Mouse (Mus musculus) intestine, postnatal 0 days (tissue): ENCODE measurements around the gene Tbc1d9. TPM values are rescaled to one million over a fixed set of nuclear protein-coding genes. Genes with fewer than 3 reads are reported as not detected.

Source experiments
- ATAC-seq: fragments of 200-750 bp; cut with Nextera tagmentation; 2 replicates; pipeline ENCODE4 v1.8.0; 2017; ENCODE audit warnings: mild to moderate bottlenecking, moderate TSS enrichment, moderate library complexity
- H3K27ac ChIP-seq: fragments of 300-500 bp; sonication (generic); 2 replicates; pipeline ENCODE4 v1.5.1; 2014; ENCODE audit warnings: mild to moderate bottlenecking, low read depth, low read length, moderate library complexity
- H3K27me3 ChIP-seq: fragments of 300-500 bp; sonication (generic); replicated peaks from 2 replicates; pipeline ENCODE4 v1.6.1; 2014; ENCODE audit warnings: low read length, mixed read lengths; ENCODE audit not compliant: control insufficient read depth, insufficient read depth
- H3K36me3 ChIP-seq: fragments of 300-500 bp; sonication (generic); 2 replicates; pipeline ENCODE4 v1.6.1; 2014; ENCODE audit warnings: mild to moderate bottlenecking, moderate library complexity; ENCODE audit not compliant: control insufficient read depth, insufficient read depth
- H3K4me1 ChIP-seq: fragments of 300-500 bp; sonication (generic); replicated peaks from 2 replicates; pipeline ENCODE4 v1.6.1; 2014; ENCODE audit warnings: antibody characterized with exemption, low read length, mixed read lengths; ENCODE audit not compliant: control insufficient read depth, insufficient read depth
- H3K4me2 ChIP-seq: fragments of 300-500 bp; sonication (generic); replicated peaks from 2 replicates; pipeline ENCODE4 v1.6.1; 2014; ENCODE audit warnings: low read depth, mild to moderate bottlenecking, moderate library complexity
- H3K4me3 ChIP-seq: fragments of 300-500 bp; sonication (generic); 2 replicates; pipeline ENCODE4 v1.5.1; 2014; ENCODE audit warnings: low read depth, low read length
- H3K9ac ChIP-seq: fragments of 300-500 bp; sonication (generic); 2 replicates; pipeline ENCODE4 v1.6.1; 2014; ENCODE audit warnings: mild to moderate bottlenecking, low read depth, low read length
- H3K9me3 ChIP-seq: fragments of 300-500 bp; sonication (generic); 2 replicates; pipeline ENCODE4 v1.6.1; 2016; ENCODE audit warnings: mixed run types; ENCODE audit not compliant: control insufficient read depth
- CTCF ChIP-seq: sonication (generic); IDR thresholded peaks from 2 replicates; pipeline ENCODE4 v1.5.1; 2016; ENCODE audit warnings: low read depth, mild to moderate bottlenecking, control low read depth, antibody characterized with exemption, moderate library complexity
- WGBS: fragments of 180-500 bp; shearing (Covaris S2); extraction: QIAGEN DNeasy Blood & Tissue Kit; methylation state at CpG from one replicate; pipeline ENCODE4 v1.1.7; 2014; 5-methylcytosine and 5-hydroxymethylcytosine counted together
- polyA plus RNA-seq: library from polyadenylated mRNA; unstranded; fragments of >200 nt; fragmentation: Nextera tagmentation; extraction: Ambion mirVana; gene quantifications from 2 replicates; pipeline ENCODE4 v1.2.1, GENCODE M21; 2015

The Tbc1d9 gene
- polyA plus RNA-seq, 1 experiment from 2014 or later, result 1.7 TPM

GRCm38 (mm10) chr8:83160613-83161012 is 4.5 kb upstream of the Tbc1d9 start:
- H3K27ac ChIP-seq, result no peak overlapping the region
- ATAC-seq, result no peak
- no peak overlapping the region for H3K4me2 ChIP-seq
- H3K9me3 ChIP-seq, result no peaks in the 10 kb centered on the region
- no peaks in the 10 kb centered on the region for H3K4me1 ChIP-seq
- H3K27me3 ChIP-seq, result no peaks in the 10 kb centered on the region
- no peak overlapping the region for H3K4me3 ChIP-seq
- TF ChIP-seq CTCF, result no peak
- 81% methylated on average over 2 of the region's 2 CpGs for WGBS
- no peak overlapping the region for H3K9ac ChIP-seq
- H3K36me3 ChIP-seq, result no peaks in the 10 kb centered on the region

DNA sequence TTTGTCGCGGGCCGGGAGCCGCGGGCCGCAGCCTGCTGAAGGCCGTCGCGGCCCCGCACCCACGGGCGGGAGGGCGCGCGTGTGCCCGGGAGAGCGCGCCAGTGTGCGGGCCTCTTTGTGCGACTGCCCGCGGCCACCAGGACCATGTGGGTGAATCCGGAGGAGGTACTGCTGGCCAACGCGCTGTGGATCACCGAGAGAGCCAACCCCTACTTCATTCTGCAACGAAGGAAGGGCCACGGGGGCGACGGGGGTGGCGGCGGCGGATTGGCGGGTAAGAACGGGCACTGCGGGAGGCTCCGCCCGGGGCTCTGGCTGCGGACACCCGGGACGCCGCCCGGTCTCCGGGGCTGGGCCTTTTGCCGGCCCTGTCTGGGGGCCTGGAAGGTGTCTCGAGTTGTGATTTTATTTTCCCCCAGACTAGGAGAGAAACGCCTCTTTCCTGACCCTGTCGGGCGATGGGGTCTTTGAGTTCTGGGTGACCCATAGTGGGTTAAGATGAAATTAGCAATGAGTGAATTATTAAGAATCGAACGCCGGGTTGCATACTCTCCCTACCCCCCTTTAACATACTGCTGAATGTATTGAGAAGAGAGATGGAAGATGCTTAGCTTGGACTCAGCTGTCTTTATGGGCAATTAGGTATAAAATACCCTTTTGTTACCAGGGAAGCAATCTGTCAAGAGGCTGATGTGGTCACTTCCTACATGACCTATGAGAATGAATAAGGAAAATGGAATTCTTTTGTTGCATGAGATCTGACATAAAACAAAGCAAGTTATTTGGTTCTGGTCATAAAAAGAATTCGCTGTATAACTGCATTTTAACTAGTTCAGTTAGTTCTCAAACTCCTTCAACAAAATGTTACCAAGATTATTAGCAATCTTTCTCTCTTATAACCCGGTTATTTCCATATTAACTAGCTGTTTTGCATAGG is 1.0 kb downstream of the Tbc1d9 start, which contains the start of gene Gm10645:
Gm10645 (minus strand) TSS at position 240 of the 937 bp plus-strand sequence.
- Histone ChIP-seq H3K27me3 (no peaks in the 10 kb centered on the region), H3K27ac (peak within 1 kb of the TSS; percentile 89), H3K4me1 (no peaks in the 10 kb centered on the region), H3K9me3 (no peaks in the 10 kb centered on the region), H3K4me2 (peak within 1 kb of the TSS; percentile 96), H3K4me3 (peak within 1 kb of the TSS; percentile 73), H3K9ac (peak within 1 kb of the TSS; percentile 79), H3K36me3 (no peaks in the 10 kb centered on the region)
- WGBS, result 3% methylated on average over 54 of the region's 54 CpGs
- no peak for TF ChIP-seq CTCF
- peak; percentile 42 for ATAC-seq

DNA sequence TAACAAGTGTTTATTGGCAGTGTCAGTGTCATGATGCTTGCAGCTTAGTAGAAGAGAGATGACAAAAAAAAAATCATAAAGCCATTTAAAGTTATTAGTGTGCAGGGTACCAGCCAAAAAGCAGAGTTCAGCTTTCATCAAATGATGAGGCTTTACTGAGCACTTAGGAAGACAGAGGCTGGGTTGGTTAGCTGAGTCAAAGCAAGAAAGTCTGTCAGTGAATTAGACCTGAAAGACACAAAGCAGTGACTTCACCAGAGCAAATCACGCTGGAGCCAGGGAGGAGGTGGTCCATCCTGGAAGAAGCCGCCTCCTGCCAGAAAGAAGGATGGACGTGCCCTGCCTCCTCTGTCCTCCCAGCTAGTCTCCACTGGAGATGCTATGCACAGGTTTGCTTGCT is 2.8 kb downstream of the Tbc1d9 start:
- 76% methylated on average over 3 of the region's 3 CpGs for WGBS
- no peak overlapping the region for H3K27ac ChIP-seq
- H3K9ac ChIP-seq, result no peak overlapping the region
- no peak for TF ChIP-seq CTCF
- H3K4me1 ChIP-seq, result no peaks in the 10 kb centered on the region
- no peaks in the 10 kb centered on the region for H3K27me3 ChIP-seq
- no peak overlapping the region for H3K4me2 ChIP-seq
- ATAC-seq, result no peak
- H3K9me3 ChIP-seq, result no peaks in the 10 kb centered on the region
- no peaks in the 10 kb centered on the region for H3K36me3 ChIP-seq
- H3K4me3 ChIP-seq, result no peak overlapping the region

- H3K4me2 ChIP-seq, result no peak overlapping the region
- H3K9me3 ChIP-seq, result no peaks in the 10 kb centered on the region
- H3K4me3 ChIP-seq, result no peak overlapping the region
- no peak for ATAC-seq
- no peak overlapping the region for H3K27ac ChIP-seq
- no peaks in the 10 kb centered on the region for H3K36me3 ChIP-seq
- no peak for TF ChIP-seq CTCF
- no peaks in the 10 kb centered on the region for H3K27me3 ChIP-seq
- no peak overlapping the region for H3K9ac ChIP-seq
- WGBS, result 84% methylated on average over 3 of the region's 3 CpGs
- H3K4me1 ChIP-seq, result no peaks in the 10 kb centered on the region
Observed at GRCm38 (mm10) chr8:83169127-83169526, 4.0 kb downstream of the Tbc1d9 start.

DNA sequence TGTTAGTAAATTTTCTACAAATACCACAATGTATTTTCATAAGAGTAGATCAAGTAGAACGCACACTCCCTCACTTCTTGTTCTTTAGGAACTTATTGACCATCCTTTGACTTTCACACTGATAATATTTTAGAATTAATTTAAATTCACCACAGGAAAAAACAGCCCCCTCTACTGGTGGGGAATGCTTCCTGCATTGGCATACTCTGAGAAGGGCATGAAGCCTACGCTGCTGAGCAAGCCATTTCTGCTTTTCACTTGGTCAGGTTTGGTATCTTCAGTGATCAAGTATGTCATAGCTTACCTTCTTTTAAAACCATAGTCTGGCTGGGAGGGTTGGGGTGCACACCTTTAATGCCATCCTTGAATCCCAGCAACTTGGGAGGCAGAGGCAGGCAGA is 4.6 kb downstream of the Tbc1d9 start:
- Histone ChIP-seq H3K4me1 (no peaks in the 10 kb centered on the region), H3K9ac (no peak overlapping the region), H3K4me3 (no peak overlapping the region), H3K9me3 (no peaks in the 10 kb centered on the region), H3K27me3 (no peaks in the 10 kb centered on the region), H3K4me2 (no peak overlapping the region), H3K27ac (no peak overlapping the region), H3K36me3 (no peaks in the 10 kb centered on the region)
- peak; percentile 65 for TF ChIP-seq CTCF
- 89% methylated on average over 2 of the region's 2 CpGs for WGBS
- no peak for ATAC-seq

DNA sequence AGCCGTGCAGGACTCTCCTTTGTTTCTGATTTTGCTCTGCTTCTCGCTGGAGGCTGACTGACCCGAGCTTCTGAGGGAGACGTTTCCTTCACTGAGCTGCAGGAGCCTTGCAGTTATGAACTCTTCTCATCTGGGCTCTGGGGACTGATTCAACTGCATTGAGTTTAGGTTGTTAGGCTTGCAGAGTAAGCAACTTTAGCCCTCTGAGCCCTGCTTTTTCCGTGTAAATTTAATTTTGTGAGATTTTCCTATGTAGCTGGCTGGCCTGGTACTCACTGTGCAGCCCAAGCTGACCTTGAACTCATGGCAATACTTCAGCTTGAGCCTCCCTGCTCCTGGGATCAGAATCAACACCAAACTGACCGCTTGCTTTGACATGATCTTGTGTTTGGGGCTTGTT is 5.7 kb downstream of the Tbc1d9 start:
- H3K4me3 ChIP-seq, result no peak overlapping the region
- H3K9me3 ChIP-seq, result no peaks in the 10 kb centered on the region
- H3K4me2 ChIP-seq, result no peak overlapping the region
- H3K4me1 ChIP-seq, result no peaks in the 10 kb centered on the region
- H3K27me3 ChIP-seq, result no peaks in the 10 kb centered on the region
- no peak for ATAC-seq
- no peak overlapping the region for H3K27ac ChIP-seq
- no peaks in the 10 kb centered on the region for H3K36me3 ChIP-seq
- no peak for TF ChIP-seq CTCF
- no peak overlapping the region for H3K9ac ChIP-seq
- 51% methylated on average over 6 of the region's 6 CpGs for WGBS
